Mouse (Mus musculus) kidney, adult 2 months (tissue): ENCODE measurements around the gene Col4a3. TPM values are rescaled to one million over a fixed set of nuclear protein-coding genes. Genes with fewer than 3 reads are reported as not detected.

Experiments
- DNase-seq: peaks from one replicate; pipeline ENCODE4 v3.0.0; 2021
- H3K27ac ChIP-seq: fragments of 200-500 bp; 2 replicates; pipeline ENCODE4 v1.5.1; 2012; ENCODE audit warnings: low read depth, low read length, control low read depth, inconsistent platforms; ENCODE audit not compliant: insufficient read depth
- H3K27me3 ChIP-seq: fragments of 200-500 bp; replicated peaks from 2 replicates; pipeline ENCODE4 v1.6.1; 2012; ENCODE audit warnings: mild to moderate bottlenecking, moderate library complexity, low read length, inconsistent platforms; ENCODE audit not compliant: control insufficient read depth, insufficient read depth
- H3K36me3 ChIP-seq: fragments of 200-500 bp; 2 replicates; pipeline ENCODE4 v1.6.1; 2012; ENCODE audit warnings: mild to moderate bottlenecking, moderate library complexity, low read length, inconsistent platforms; ENCODE audit not compliant: control insufficient read depth, insufficient read depth
- H3K4me1 ChIP-seq: fragments of 200-500 bp; 2 replicates; pipeline ENCODE4 v1.6.1; 2011; ENCODE audit warnings: low read length; ENCODE audit not compliant: control insufficient read depth, insufficient read depth
- H3K4me3 ChIP-seq: fragments of 200-500 bp; 2 replicates; pipeline ENCODE4 v1.5.1; 2011; ENCODE audit warnings: mild to moderate bottlenecking, low read depth, low read length, control low read depth; ENCODE audit not compliant: insufficient read depth
- CTCF ChIP-seq: fragments of 200-500 bp; conservative IDR thresholded peaks from 2 replicates; pipeline ENCODE4 v1.5.1; 2011; ENCODE audit warnings: low read depth, mild to moderate bottlenecking, control low read depth, low read length, moderate library complexity, mixed read lengths; ENCODE audit not compliant: insufficient read depth, insufficient read length
- POLR2A ChIP-seq: fragments of 200-500 bp; IDR thresholded peaks from one replicate; pipeline ENCODE4 v1.6.1; 2011; ENCODE audit warnings: low read depth, low read length, control low read depth
- WGBS: fragments of 180-500 bp; shearing (Covaris S2); methylation state at CpG from one replicate; pipeline ENCODE4 v1.1.7; 2018; 5-methylcytosine and 5-hydroxymethylcytosine counted together
- polyA plus RNA-seq: library from polyadenylated mRNA; depleted of rRNA; stranded (reverse); fragments of >200 nt; gene quantifications from 2 replicates; pipeline ENCODE4 v1.2.3, GENCODE M21; 2012

Gene Col4a3
- polyA plus RNA-seq, 1 experiment: 57.7 TPM

DNA sequence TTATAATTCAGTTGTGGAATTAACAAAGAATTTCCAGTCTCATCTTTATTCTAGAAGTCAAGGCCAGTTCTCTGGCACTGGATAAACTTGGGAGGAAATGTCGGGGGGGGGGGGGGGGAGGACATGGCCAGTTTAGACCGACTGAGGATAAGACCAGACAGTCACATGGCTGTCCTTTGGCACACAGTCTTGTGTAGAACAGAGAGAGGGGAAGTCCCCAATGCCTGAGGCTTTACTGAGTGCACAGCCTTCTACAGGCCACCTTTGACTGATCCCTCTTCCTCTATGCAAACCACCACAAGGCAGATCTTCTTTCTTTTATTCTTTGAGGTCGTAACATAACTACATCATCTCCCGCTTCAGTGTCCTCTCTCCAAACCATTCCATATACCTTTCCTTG lies 49.6 kb downstream of the Col4a3 start:
- peak; percentile 78 for DNase-seq
- WGBS: 34% methylated on average over 4 of the region's 4 CpGs

DNA sequence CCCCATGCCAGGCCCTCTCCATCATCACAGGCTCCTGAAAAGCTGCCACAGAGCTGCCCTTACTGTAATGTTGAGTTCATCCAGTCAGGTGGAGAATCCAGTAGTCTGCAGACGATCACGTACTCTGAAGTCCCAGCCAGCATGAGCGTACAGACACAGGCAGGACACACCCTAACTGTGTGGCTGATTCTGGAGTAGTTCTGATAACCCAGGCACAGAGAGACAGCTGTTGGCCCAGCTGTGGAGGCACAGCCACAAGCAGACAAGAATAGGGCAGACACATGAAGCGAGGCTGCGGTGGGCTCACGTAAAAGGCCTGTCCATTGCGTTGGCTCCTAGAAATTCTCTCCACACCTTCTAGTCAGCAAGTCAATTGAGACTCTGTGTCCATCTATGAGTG lies 50.7 kb downstream of the Col4a3 start:
- DNase-seq: peak; percentile 32
- Histone ChIP-seq H3K27ac (peak overlapping the region; percentile 43), H3K36me3 (no peaks in the 10 kb centered on the region; the same call in 1 of the 2 replicates), H3K4me1 (peaks cover 55% of the 10 kb centered on the region), H3K27me3 (no peaks in the 10 kb centered on the region), H3K4me3 (no peak overlapping the region)
- WGBS: 74% methylated on average over 7 of the region's 7 CpGs
- TF ChIP-seq CTCF (no peak), POLR2A (no peak)

More for the DNA sequence above, 49.6 kb downstream of the Col4a3 start:
- H3K4me1 ChIP-seq: peaks cover 61% of the 10 kb centered on the region
- TF ChIP-seq CTCF (no peak), POLR2A (no peak)
- H3K36me3 ChIP-seq: no peaks in the 10 kb centered on the region; the same call in 1 of the 2 replicates
- H3K27ac ChIP-seq: peak overlapping the region; percentile 92
- no peaks in the 10 kb centered on the region for H3K27me3 ChIP-seq
- no peak overlapping the region for H3K4me3 ChIP-seq

DNA sequence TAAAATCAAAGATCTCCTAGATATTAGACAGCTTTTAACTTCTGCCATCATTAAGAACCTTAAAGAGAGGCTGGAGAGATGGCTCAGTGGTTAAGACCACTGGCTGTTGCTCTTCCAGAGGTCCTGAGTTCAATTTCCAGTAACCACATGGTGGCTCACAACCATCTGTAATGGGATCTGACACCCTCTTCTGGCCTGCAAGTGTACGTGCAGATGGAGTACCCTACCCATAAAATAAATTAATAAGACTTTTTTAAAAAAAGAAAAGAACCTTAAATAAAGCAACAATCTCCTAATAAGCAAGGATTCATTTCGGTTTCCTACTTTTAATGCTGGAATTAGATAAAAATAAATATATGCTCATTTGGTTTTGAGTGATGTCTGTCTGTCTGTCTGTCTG lies 51.7 kb downstream of the Col4a3 start:
- Histone ChIP-seq H3K4me1 (peaks cover 45% of the 10 kb centered on the region), H3K4me3 (no peak overlapping the region), H3K36me3 (peaks cover 5% of the 10 kb centered on the region; the same call in 1 of the 2 replicates), H3K27ac (no peak overlapping the region), H3K27me3 (no peaks in the 10 kb centered on the region)
- no peak for DNase-seq
- 93% methylated on average over 2 of the region's 2 CpGs for WGBS
- TF ChIP-seq POLR2A (no peak), CTCF (no peak)

DNA sequence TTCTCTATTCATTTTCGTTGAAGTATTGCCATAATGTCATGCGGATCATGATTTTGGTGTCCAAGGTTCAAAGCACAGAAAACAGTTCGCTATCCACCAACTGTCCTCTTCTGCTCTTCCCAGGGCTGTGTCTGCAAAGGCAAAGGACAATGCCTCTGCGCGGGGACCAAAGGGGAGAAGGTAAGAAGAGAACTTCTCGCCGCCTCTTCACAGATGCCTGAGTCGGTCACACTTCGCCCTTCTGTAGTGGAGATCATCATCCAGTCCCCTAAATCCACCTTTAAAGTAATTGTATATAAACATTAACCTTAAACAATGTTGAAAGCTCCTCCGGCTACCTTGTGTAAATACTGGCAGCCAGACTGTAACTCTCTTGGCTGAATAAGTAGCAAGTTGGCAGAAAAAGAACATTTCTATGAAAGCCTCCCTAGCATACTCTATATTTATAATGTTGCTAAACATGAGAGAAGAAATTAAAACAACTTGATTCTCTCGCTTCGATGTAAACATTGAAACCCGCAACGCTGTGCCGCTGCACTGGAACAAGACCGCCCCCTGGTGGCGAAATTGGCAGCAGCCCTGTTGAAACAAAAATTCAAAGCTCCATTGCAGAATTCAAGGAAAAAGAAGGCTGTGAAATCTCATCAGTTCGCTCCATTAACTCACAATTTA lies 54.7 kb downstream of the Col4a3 start:
- peak overlapping the region; percentile 26; the same call in 1 of the 2 replicates for H3K27ac ChIP-seq
- H3K4me1 ChIP-seq: peaks cover 22% of the 10 kb centered on the region
- WGBS: 19% methylated on average over 18 of the region's 18 CpGs
- H3K27me3 ChIP-seq: no peaks in the 10 kb centered on the region
- peak; percentile 72 for DNase-seq
- TF ChIP-seq CTCF: peak; percentile 88
- no peak for TF ChIP-seq POLR2A
- no peak overlapping the region for H3K4me3 ChIP-seq
- peaks cover 8% of the 10 kb centered on the region for H3K36me3 ChIP-seq

DNA sequence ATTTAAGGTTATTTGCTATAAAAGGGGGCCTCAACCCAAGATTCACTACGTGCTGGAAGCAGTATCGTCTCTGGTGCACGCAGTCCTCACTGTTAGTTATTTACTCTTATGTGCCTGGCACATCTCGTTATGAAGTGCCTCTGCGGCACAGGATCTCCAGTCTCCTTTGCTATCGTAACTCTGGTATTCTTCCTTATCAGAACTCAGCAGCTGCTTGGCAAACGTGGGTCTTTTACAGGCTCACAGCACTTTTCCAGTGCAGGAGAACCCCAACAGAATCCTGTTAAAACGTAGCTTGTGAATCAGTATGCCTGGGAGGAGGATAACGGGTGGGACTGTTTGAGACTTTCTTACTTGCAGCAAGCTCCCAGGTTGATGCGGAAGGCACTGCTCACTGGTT lies 61.3 kb downstream of the Col4a3 start:
- no peak overlapping the region for H3K4me3 ChIP-seq
- peaks cover 15% of the 10 kb centered on the region for H3K36me3 ChIP-seq
- DNase-seq: no peak
- H3K27me3 ChIP-seq: no peaks in the 10 kb centered on the region
- 72% methylated on average over 10 of the region's 10 CpGs for WGBS
- TF ChIP-seq CTCF (no peak), POLR2A (no peak)
- no peaks in the 10 kb centered on the region for H3K4me1 ChIP-seq
- H3K27ac ChIP-seq: no peak overlapping the region

DNA sequence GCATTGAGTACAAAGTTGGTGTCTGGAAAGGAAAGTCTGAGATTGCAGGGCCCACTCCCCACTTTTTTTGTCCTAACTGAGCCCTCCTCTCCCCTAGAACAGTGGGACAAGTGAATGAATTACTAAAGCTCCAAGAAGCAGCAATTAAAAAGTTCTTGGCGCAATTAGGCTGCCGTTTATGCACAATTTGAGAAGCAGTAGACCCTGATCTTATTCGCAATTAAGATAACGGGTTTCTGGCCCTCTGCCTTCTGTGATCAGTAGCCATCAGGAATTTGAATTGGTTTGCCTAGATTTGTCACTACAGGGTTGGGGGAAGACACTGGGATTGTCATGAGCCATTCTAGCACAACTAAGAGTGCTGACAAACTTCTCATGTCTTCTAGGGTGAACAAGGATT lies 64.1 kb downstream of the Col4a3 start:
- no peak for DNase-seq
- H3K36me3 ChIP-seq: peaks cover 18% of the 10 kb centered on the region
- TF ChIP-seq POLR2A: no peak
- H3K27ac ChIP-seq: no peak overlapping the region
- H3K27me3 ChIP-seq: no peaks in the 10 kb centered on the region
- no peak overlapping the region for H3K4me3 ChIP-seq
- no peaks in the 10 kb centered on the region for H3K4me1 ChIP-seq
- 62% methylated on average over 4 of the region's 4 CpGs for WGBS

DNA sequence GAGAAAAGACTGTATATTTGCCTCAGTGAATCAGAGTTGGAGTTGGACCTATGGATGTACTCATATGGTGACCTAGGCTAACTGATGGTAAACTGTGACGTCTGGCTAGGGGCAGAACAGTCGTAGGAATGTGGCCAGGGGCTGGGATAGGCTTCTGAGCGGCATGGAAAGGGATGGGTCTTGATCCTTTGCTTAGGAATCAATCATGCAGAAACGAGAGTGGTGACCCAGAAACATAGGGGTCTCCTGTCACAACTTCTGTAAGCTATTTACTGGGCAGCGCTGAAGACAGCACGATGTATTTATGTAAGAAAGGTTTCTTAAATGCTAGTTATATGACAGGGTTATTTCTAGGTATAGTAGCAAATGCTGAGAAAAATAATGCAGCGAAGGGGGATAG lies 67.3 kb downstream of the Col4a3 start:
- H3K27ac ChIP-seq: no peak overlapping the region
- 56% methylated on average over 7 of the region's 7 CpGs for WGBS
- DNase-seq: no peak
- no peaks in the 10 kb centered on the region for H3K27me3 ChIP-seq
- no peaks in the 10 kb centered on the region for H3K4me1 ChIP-seq
- peaks cover 22% of the 10 kb centered on the region for H3K36me3 ChIP-seq
- no peak overlapping the region for H3K4me3 ChIP-seq
- TF ChIP-seq POLR2A: no peak
- no peak for TF ChIP-seq CTCF
